Mouse (Mus musculus) urinary bladder, postnatal 10 days (tissue): ENCODE data around the gene Vmn1r25.
"Not testable (repeated sequence)": the region's sequence is repeated elsewhere in the genome, so short reads cannot be mapped to it uniquely, and the experiment has no call there.

Experiments used
- DNase-seq: peaks from one replicate; pipeline ENCODE4 v3.0.0; 2022; ENCODE audit warnings: low spot score

The Vmn1r25 gene

DNA sequence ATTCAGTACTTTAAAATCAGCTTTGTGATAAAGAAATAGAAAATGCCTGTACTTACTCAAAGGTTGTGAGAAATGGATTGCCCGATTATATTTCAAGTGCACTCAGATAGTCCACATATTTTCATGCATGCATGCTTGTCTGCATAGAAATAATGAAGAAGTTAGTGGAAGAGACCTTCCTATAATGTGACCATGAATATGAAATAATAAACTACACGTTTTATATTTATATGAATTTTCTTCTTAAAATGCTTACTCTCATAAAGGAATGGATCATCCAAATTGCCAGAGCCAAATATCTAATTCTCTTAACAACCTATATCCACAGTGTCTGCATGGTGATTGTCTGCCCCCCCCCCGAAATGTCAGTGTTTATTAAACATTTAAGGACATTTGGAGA, at the start of gene Vmn1r25:
TSS of gene Vmn1r25 (minus strand) at position 101 of the 400 bp plus-strand sequence.
- no peak for DNase-seq

DNA sequence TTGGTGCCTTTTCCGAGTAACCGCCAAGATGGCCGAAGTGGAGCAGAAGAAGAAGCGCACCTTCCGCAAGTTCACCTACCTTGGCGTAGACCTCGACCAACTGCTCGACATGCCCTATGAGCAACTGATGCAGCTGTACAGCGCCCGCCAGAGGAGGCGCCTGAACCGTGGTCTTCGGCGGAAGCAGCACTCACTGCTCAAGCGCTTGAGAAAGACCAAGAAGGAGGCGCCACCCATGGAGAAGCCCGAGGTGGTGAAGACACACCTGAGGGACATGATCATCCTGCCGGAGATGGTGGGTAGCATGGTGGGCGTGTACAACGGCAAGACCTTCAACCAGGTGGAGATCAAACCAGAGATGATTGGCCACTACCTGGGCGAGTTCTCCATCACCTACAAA, 36.9 kb upstream of the Vmn1r25 start:
- not testable (repeated sequence) for DNase-seq

DNA sequence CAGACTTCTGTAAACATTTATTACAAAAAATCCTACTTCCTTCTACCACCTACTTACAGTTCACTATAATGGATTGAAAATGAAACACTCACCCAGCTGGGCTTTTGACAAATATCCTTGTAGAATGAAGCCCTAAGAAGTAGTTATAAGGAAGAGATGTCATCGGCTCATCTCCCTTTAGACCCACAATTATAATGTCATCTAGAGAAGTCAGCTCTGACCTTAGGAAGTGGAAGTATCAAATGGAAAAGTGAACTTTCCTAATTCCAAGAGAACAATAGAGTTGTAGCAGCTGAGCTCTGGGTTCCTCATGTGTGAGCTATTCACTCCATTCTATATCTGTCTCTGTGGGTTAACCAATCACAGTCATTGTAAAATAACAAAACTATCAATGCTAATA, 34.4 kb upstream of the Vmn1r25 start, which contains the start of gene Vmn1r26:
TSS of gene Vmn1r26 (minus strand) at position 101 of the 400 bp plus-strand sequence.
- no peak for DNase-seq

GRCm38 (mm10) chr6:57961403-57961802, 19.2 kb downstream of the Vmn1r25 start, which contains the start of gene Vmn1r24:
Gene Vmn1r24, minus strand, starts transcription at chr6:57961503.
- not testable (repeated sequence) for DNase-seq
